Comparison of ENCODE assay signal across 8 mouse cellular contexts in genomic region chr4:106127641-106128040, GRCm38 (mm10).
DNase-seq lines count a peak whose midpoint lies in the region; ATAC-seq and TF ChIP-seq lines count a peak whose summit lies in the region.

No protein-coding gene starts in this region.

- dilution Hi-C loops in CH12.LX (cut with MboI; ENCODE audit: extremely low pct_ligation_motif_present, extremely low pct_unique_long_range_greater_than_20kb, low sequenced_read_pairs) = no loop called here

- in situ Hi-C loops in CH12.LX (cut with MboI; ENCODE audit: low pct_ligation_motif_present, low pct_unique_long_range_greater_than_20kb, low sequenced_read_pairs) = no loop called here
- in situ Hi-C loops in ES-E14 (cut with MboI; ENCODE audit: low sequenced_read_pairs in 2 of 2, unreplicated experiment in 2 of 2) = no loop called here

- no peaks in the 10 kb centered on the region for H3K79me2 ChIP-seq in CH12.LX (replicated peaks; ENCODE audit: control insufficient read depth, extremely low read depth, insufficient read depth, poor library complexity, severe bottlenecking)

- no peaks in the 10 kb centered on the region for H3K36me3 ChIP-seq in kidney, adult 2 months (ENCODE audit: control insufficient read depth, insufficient read depth, low read length)
- H3K36me3 ChIP-seq in CH12.LX (replicated peaks in 1 of 2; ENCODE audit: control insufficient read depth in 1 of 2, insufficient read depth in 1 of 2, low read length in 1 of 2) (no peaks in the 10 kb centered on the region), ES-E14 (ENCODE audit: control insufficient read depth, insufficient read depth, low read length, poor library complexity, severe bottlenecking) (no peaks in the 10 kb centered on the region)
- H3K36me3 ChIP-seq in embryonic facial prominence, embryonic 13.5 days = no peaks in the 10 kb centered on the region

- H3K9me3 ChIP-seq in CH12.LX (replicated peaks; ENCODE audit: low read length) (no peaks in the 10 kb centered on the region), ES-E14 (ENCODE audit: control insufficient read depth, insufficient read depth, low read depth, low read length) (no peaks in the 10 kb centered on the region)
- H3K9me3 ChIP-seq in embryonic facial prominence, embryonic 13.5 days = no peaks in the 10 kb centered on the region

- whole genome bisulfite sequencing in kidney, adult 2 months = 71% methylated on average over 7 of the region's 7 CpGs
- 59% methylated on average over 7 of the region's 7 CpGs for WGBS in embryonic facial prominence, embryonic 13.5 days

- peak; percentile 31 for TF ChIP-seq RAD21 in CH12.LX (IDR thresholded peaks at IDR 0.05; ENCODE audit: low read depth, low read length)

- peak; percentile 64 for TF ChIP-seq CTCF in kidney, adult 2 months (conservative IDR thresholded peaks at IDR 0.05; ENCODE audit: insufficient read depth, insufficient read length, low read depth, low read length)
- peak; percentile 74 to 83 for TF ChIP-seq CTCF in CH12.LX (conservative IDR thresholded peaks at IDR 0.05 in 1 of 2, IDR thresholded peaks at IDR 0.05 in 1 of 2; ENCODE audit: low read depth in 2 of 2, low read length in 2 of 2)

- no peak overlapping the region for H3K4me2 ChIP-seq in CH12.LX (ENCODE audit: insufficient read depth, low read depth, poor library complexity, severe bottlenecking)
- no peak overlapping the region for H3K4me2 ChIP-seq in embryonic facial prominence, embryonic 13.5 days

- no peaks in the 10 kb centered on the region for H3K27me3 ChIP-seq in kidney, adult 2 months (replicated peaks; ENCODE audit: control insufficient read depth, insufficient read depth, low read length)
- H3K27me3 ChIP-seq in CH12.LX (replicated peaks) = no peaks in the 10 kb centered on the region
- H3K27me3 ChIP-seq in embryonic facial prominence, embryonic 13.5 days = no peaks in the 10 kb centered on the region

- H3K27ac ChIP-seq in kidney, adult 2 months (ENCODE audit: insufficient read depth, low read depth, low read length) = no peak overlapping the region
- no peak overlapping the region for H3K27ac ChIP-seq in CH12.LX (ENCODE audit: insufficient read depth, low read depth)
- H3K27ac ChIP-seq in ES-E14 (ENCODE audit: insufficient read depth, low read depth, low read length, poor library complexity, severe bottlenecking) = no peak overlapping the region
- peak overlapping the region; percentile 61 for H3K27ac ChIP-seq in embryonic facial prominence, embryonic 13.5 days

- peak; percentile 38 for DNase-seq in kidney, adult 2 months
- DNase-seq in kidney, adult 11 months = no peak
- DNase-seq in CH12.LX (ENCODE audit: extremely low read depth) (peak; percentile 69), ES-E14 (ENCODE audit: low read depth, low spot score) (peak; percentile 52)
- DNase-seq in frontal cortex, postnatal 25 days (ENCODE audit: low spot score in 2 of 2) = no peak
- no peak for DNase-seq in cerebellum, adult 9-11 months

- H3K9ac ChIP-seq in CH12.LX (ENCODE audit: insufficient read depth, low read depth) (no peak overlapping the region), ES-E14 (ENCODE audit: insufficient read depth, low read depth, low read length, poor library complexity, severe bottlenecking) (no peak overlapping the region)
- no peak overlapping the region for H3K9ac ChIP-seq in embryonic facial prominence, embryonic 13.5 days

- TF ChIP-seq POLR2A in kidney, adult 2 months (IDR thresholded peaks at IDR 0.05; ENCODE audit: low read depth, low read length) = no peak
- TF ChIP-seq POLR2A in CH12.LX (IDR thresholded peaks at IDR 0.05; ENCODE audit: low read depth, low read length) = no peak

- TF ChIP-seq EP300 in CH12.LX (IDR thresholded peaks at IDR 0.05; ENCODE audit: low read length) = no peak

- peaks cover 5% of the 10 kb centered on the region; the same call in 1 of the 2 replicates for H3K4me1 ChIP-seq in kidney, adult 2 months (ENCODE audit: control insufficient read depth, insufficient read depth, low read length)
- H3K4me1 ChIP-seq in CH12.LX (ENCODE audit: control insufficient read depth in 1 of 2, insufficient read depth in 2 of 2) (peaks cover 2 to 32% of the 10 kb centered on the region in 2 experiments; a peak in 3 of 4 replicates), ES-E14 (ENCODE audit: control insufficient read depth in 2 of 2, insufficient read depth in 2 of 2, low read length in 2 of 2, poor library complexity in 1 of 2) (no peaks in the 10 kb centered on the region)
- H3K4me1 ChIP-seq in embryonic facial prominence, embryonic 13.5 days = peaks cover 44% of the 10 kb centered on the region

- no peak overlapping the region for H3K4me3 ChIP-seq in kidney, adult 2 months (ENCODE audit: insufficient read depth, low read depth, low read length)
- H3K4me3 ChIP-seq in CH12.LX (replicated peaks in 1 of 3; ENCODE audit: low read depth in 2 of 3, low read length in 2 of 3, poor library complexity in 1 of 3) (no peak overlapping the region), ES-E14 (ENCODE audit: insufficient read depth in 1 of 2, low read depth in 1 of 2, low read length in 2 of 2, poor library complexity in 1 of 2, severe bottlenecking in 1 of 2) (no peak overlapping the region)
- H3K4me3 ChIP-seq in embryonic facial prominence, embryonic 13.5 days = no peak overlapping the region

- ATAC-seq in embryonic facial prominence, embryonic 13.5 days (ENCODE audit: insufficient number of reproducible peaks, insufficient read depth, low FRiP score, low TSS enrichment, low read depth) = no peak
- peak; percentile 64 for ATAC-seq in megakaryocyte progenitor cell, adult 5-6 weeks (replicated peaks; ENCODE audit: poor library complexity)

TF ChIP-seq in CH12.LX, 34 proteins besides CTCF, POLR2A, EP300 and RAD21:
- TF ChIP-seq ZNF384 (IDR thresholded peaks at IDR 0.05; ENCODE audit: low read depth, low read length) (no peak), SMC3 (IDR thresholded peaks at IDR 0.05; ENCODE audit: low read depth, low read length) (peak; percentile 76), POLR2AphosphoS2 (IDR thresholded peaks at IDR 0.05; ENCODE audit: low read depth, low read length) (no peak), RCOR1 (conservative IDR thresholded peaks at IDR 0.05; ENCODE audit: low read depth, low read length) (no peak), IRF4 (IDR thresholded peaks at IDR 0.05; ENCODE audit: low read depth, low read length) (no peak), E2F4 (IDR thresholded peaks at IDR 0.05; ENCODE audit: insufficient replicate concordance, low read depth, low read length) (no peak), MAFK (IDR thresholded peaks at IDR 0.05; ENCODE audit: insufficient replicate concordance, low read length) (no peak), ZMIZ1 (IDR thresholded peaks at IDR 0.05; ENCODE audit: low read depth, low read length) (no peak), ELF1 (IDR thresholded peaks at IDR 0.05; ENCODE audit: low read depth, low read length) (no peak)

TF ChIP-seq in ES-E14, 5 proteins besides CTCF, POLR2A, EP300 and RAD21:
- TF ChIP-seq MAFK (IDR thresholded peaks at IDR 0.05; ENCODE audit: insufficient read depth, low read depth, low read length) (no peak), ZNF384 (IDR thresholded peaks at IDR 0.05; ENCODE audit: low read depth, low read length) (no peak), HCFC1 (IDR thresholded peaks at IDR 0.05; ENCODE audit: borderline replicate concordance, insufficient read depth, low read length) (no peak), ZC3H11A (IDR thresholded peaks at IDR 0.05; ENCODE audit: borderline replicate concordance, low read depth, low read length) (no peak), CHD2 (IDR thresholded peaks at IDR 0.05; ENCODE audit: low read depth, low read length) (no peak)

Comparison
In these comparisons a context has a peak if more than half of its experiments do, and no peak if none do; other contexts are left out.
1. DNase-seq: peak in kidney, adult 2 months (single experiment), CH12.LX (single experiment) and ES-E14 (single experiment); none in kidney, adult 11 months (single experiment), frontal cortex, postnatal 25 days (0 of 2) and cerebellum, adult 9-11 months (single experiment).